Mouse (Mus musculus): ENCODE measurements around the gene Polq.
"Not testable (repeated sequence)": the region's sequence is repeated elsewhere in the genome, so short reads cannot be mapped to it uniquely, and the experiment has no call there.

Polq gene

GRCm38 (mm10) chr16:37109285-37109684 is 97.7 kb downstream of the Polq start:
- no peak for DNase-seq

- DNase-seq, result not testable (repeated sequence)
Measured at GRCm38 (mm10) chr16:37125190-37125589, 113.6 kb downstream of the Polq start.

All from thymus, adult 18-20 months (tissue).